17 mouse cellular contexts compared by ENCODE assay signal in genomic region chr17:44632941-44633340, GRCm38 (mm10).
"Had no signal": no experiment of that assay in that cellular context is flagged by ENCODE, and none has a peak within 500 bp of the region (broad histone marks: within the 10 kb centered on the region; RNA-seq: fewer than 3 reads in every experiment).

No protein-coding gene starts in this region.

- DNase-seq: liver, postnatal 0 days; lung, adult 2 months; lung, postnatal 14 days; lung, postnatal 36 days; midbrain, embryonic 14.5 days; right cerebral cortex, postnatal 14 days; thymus, adult 2 months; thymus, postnatal 14 days; thymus, postnatal 36 days had no signal

- H3K4me1 ChIP-seq: neural tube, embryonic 12.5 days; stomach, embryonic 15.5 days had no signal

- H3K27me3 ChIP-seq: lung, embryonic 15.5 days; neural tube, embryonic 12.5 days; stomach, embryonic 15.5 days had no signal

- ATAC-seq: liver, postnatal 0 days; lung, postnatal 0 days had no signal

- H3K4me3 ChIP-seq: lung, embryonic 15.5 days; midbrain, embryonic 10.5 days; midbrain, embryonic 12.5 days; neural tube, embryonic 12.5 days; stomach, embryonic 15.5 days had no signal

- H3K27ac ChIP-seq: lung, embryonic 15.5 days; macrophage; midbrain, embryonic 10.5 days; midbrain, embryonic 12.5 days; neural tube, embryonic 12.5 days; stomach, embryonic 15.5 days; stomach, postnatal 0 days had no signal

- H3K36me3 ChIP-seq: lung, embryonic 15.5 days; midbrain, embryonic 10.5 days; midbrain, embryonic 12.5 days; neural tube, embryonic 12.5 days; stomach, embryonic 15.5 days had no signal

- H3K4me2 ChIP-seq: lung, embryonic 15.5 days; midbrain, embryonic 12.5 days; neural tube, embryonic 12.5 days; stomach, embryonic 15.5 days had no signal

- H3K9me3 ChIP-seq: lung, embryonic 15.5 days; midbrain, embryonic 10.5 days; midbrain, embryonic 12.5 days; neural tube, embryonic 12.5 days; stomach, embryonic 15.5 days had no signal

- H3K9ac ChIP-seq: liver, postnatal 0 days; lung, embryonic 15.5 days; midbrain, embryonic 12.5 days; neural tube, embryonic 12.5 days; stomach, embryonic 15.5 days had no signal
